Mouse (Mus musculus) neural tube, embryonic 14.5 days (tissue): ENCODE results near the gene Lysmd3. TPM values are rescaled to one million over a fixed set of nuclear protein-coding genes. Genes with fewer than 3 reads are reported as not detected.

Source experiments
- ATAC-seq: fragments of 200-750 bp; cut with Nextera tagmentation; 2 replicates; pipeline ENCODE4 v1.8.0; 2017; ENCODE audit warnings: low read depth, mild to moderate bottlenecking, moderate TSS enrichment, moderate library complexity
- H3K27ac ChIP-seq: fragments of 300-500 bp; sonication (generic); 2 replicates; pipeline ENCODE4 v1.5.1; 2014; ENCODE audit warnings: low read depth, mild to moderate bottlenecking, control low read depth, low read length, moderate library complexity, mixed read lengths
- H3K27me3 ChIP-seq: fragments of 300-500 bp; sonication (generic); 2 replicates; pipeline ENCODE4 v1.6.1; 2014; ENCODE audit warnings: low read length; ENCODE audit not compliant: control insufficient read depth, insufficient read depth
- H3K36me3 ChIP-seq: fragments of 300-500 bp; sonication (generic); 2 replicates; pipeline ENCODE4 v1.6.1; 2014; ENCODE audit warnings: low read length, mixed read lengths; ENCODE audit not compliant: control insufficient read depth, insufficient read depth
- H3K4me1 ChIP-seq: fragments of 300-500 bp; sonication (generic); 2 replicates; pipeline ENCODE4 v1.6.1; 2014; ENCODE audit warnings: low read length; ENCODE audit not compliant: control insufficient read depth, insufficient read depth
- H3K4me2 ChIP-seq: fragments of 300-500 bp; sonication (generic); 2 replicates; pipeline ENCODE4 v1.6.1; 2014; ENCODE audit warnings: mild to moderate bottlenecking, low read depth, low read length, control low read depth
- H3K4me3 ChIP-seq: fragments of 300-500 bp; sonication (generic); 2 replicates; pipeline ENCODE4 v1.5.1; 2014; ENCODE audit warnings: low read depth, low read length, control low read depth, mixed read lengths
- H3K9ac ChIP-seq: fragments of 300-500 bp; sonication (generic); replicated peaks from 2 replicates; pipeline ENCODE4 v1.6.1; 2014; ENCODE audit warnings: low read depth, mild to moderate bottlenecking, control low read depth, low read length, mixed read lengths
- H3K9me3 ChIP-seq: fragments of 300-500 bp; sonication (generic); 2 replicates; pipeline ENCODE4 v1.6.1; 2016; ENCODE audit warnings: low read length; ENCODE audit not compliant: control insufficient read depth
- WGBS: fragments of 180-500 bp; shearing (Covaris S2); extraction: QIAGEN DNeasy Blood & Tissue Kit; methylation state at CpG from one replicate; pipeline ENCODE4 v1.1.7; 2014; 5-methylcytosine and 5-hydroxymethylcytosine counted together
- polyA plus RNA-seq: library from polyadenylated mRNA; unstranded; fragments of >200 nt; fragmentation: Nextera tagmentation; extraction: Ambion mirVana; gene quantifications from 2 replicates; pipeline ENCODE4 v1.2.1, GENCODE M21; 2014

Lysmd3 gene
- polyA plus RNA-seq, 1 experiment from 2014 or later: 23.5 TPM

DNA sequence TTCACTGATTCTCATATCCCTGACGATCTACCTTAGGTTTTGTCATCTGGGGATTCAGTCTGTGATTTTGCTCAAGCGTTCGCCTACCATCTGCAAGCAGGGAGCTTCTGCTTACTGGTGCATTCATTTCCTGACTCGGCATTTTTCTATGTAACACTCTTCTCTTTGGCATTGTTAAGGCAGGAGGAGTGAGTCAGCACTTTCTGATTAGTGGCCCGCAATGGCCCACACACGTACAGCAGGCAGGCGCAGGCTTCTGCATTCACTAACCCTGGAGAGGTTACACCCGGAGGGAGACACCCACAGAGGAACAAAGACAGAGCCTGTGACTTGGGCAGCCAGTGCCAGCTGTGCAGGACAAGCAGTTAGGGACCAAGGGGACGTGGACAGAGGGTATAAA, 34.1 kb downstream of the Lysmd3 start:
- no peaks in the 10 kb centered on the region for H3K4me1 ChIP-seq
- ATAC-seq: peak; percentile 51; the same call in 1 of the 2 replicates
- 43% methylated on average over 9 of the region's 9 CpGs for whole genome bisulfite sequencing
- H3K36me3 ChIP-seq: no peaks in the 10 kb centered on the region
- no peak overlapping the region for H3K4me3 ChIP-seq
- no peak overlapping the region for H3K4me2 ChIP-seq
- H3K27ac ChIP-seq: no peak overlapping the region
- H3K9me3 ChIP-seq: no peaks in the 10 kb centered on the region
- no peak overlapping the region for H3K9ac ChIP-seq
- H3K27me3 ChIP-seq: no peaks in the 10 kb centered on the region

GRCm38 (mm10) chr13:81694446-81694845, 37.0 kb downstream of the Lysmd3 start:
- no peak for ATAC-seq
- no peak overlapping the region for H3K9ac ChIP-seq
- H3K36me3 ChIP-seq: no peaks in the 10 kb centered on the region
- no peaks in the 10 kb centered on the region for H3K4me1 ChIP-seq
- WGBS: 91% methylated on average over 12 of the region's 12 CpGs
- H3K27ac ChIP-seq: no peak overlapping the region
- H3K27me3 ChIP-seq: no peaks in the 10 kb centered on the region
- H3K4me3 ChIP-seq: no peak overlapping the region
- H3K4me2 ChIP-seq: no peak overlapping the region
- no peaks in the 10 kb centered on the region for H3K9me3 ChIP-seq

DNA sequence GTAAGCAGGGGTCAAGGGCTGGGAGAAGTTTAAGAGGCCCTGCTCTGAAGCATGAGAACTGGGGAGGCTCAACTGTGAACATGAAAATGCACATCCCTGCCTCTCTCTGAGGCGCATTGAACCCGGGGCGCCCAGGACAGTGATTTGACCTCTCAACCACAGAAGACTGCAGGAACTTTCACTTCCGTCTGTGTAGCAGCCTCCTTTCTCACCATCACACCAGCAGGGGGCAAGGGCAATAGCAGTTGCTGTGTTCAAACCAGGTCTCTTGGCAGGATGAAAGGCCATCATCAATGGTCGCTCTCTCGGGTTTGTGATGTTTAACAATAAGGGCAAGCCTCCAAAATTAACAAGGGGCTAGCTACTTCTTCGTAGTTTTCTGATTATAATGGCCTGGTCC, 45.7 kb downstream of the Lysmd3 start:
- Histone ChIP-seq H3K9me3 (no peaks in the 10 kb centered on the region), H3K9ac (no peak overlapping the region), H3K4me3 (no peak overlapping the region), H3K27me3 (no peaks in the 10 kb centered on the region), H3K4me2 (no peak overlapping the region), H3K4me1 (no peaks in the 10 kb centered on the region), H3K36me3 (no peaks in the 10 kb centered on the region), H3K27ac (no peak overlapping the region)
- ATAC-seq: no peak
- 56% methylated on average over 7 of the region's 7 CpGs for WGBS

- H3K27ac ChIP-seq: no peak overlapping the region
- no peaks in the 10 kb centered on the region for H3K9me3 ChIP-seq
- H3K4me3 ChIP-seq: no peak overlapping the region
- no peak overlapping the region for H3K9ac ChIP-seq
- H3K36me3 ChIP-seq: no peaks in the 10 kb centered on the region
- no peaks in the 10 kb centered on the region for H3K27me3 ChIP-seq
- no peak for ATAC-seq
- WGBS: 80% methylated on average over 9 of the region's 9 CpGs
- H3K4me1 ChIP-seq: no peaks in the 10 kb centered on the region
- H3K4me2 ChIP-seq: no peak overlapping the region
These were observed 46.2 kb downstream of the Lysmd3 start for GRCm38 (mm10) chr13:81703621-81704020.

DNA sequence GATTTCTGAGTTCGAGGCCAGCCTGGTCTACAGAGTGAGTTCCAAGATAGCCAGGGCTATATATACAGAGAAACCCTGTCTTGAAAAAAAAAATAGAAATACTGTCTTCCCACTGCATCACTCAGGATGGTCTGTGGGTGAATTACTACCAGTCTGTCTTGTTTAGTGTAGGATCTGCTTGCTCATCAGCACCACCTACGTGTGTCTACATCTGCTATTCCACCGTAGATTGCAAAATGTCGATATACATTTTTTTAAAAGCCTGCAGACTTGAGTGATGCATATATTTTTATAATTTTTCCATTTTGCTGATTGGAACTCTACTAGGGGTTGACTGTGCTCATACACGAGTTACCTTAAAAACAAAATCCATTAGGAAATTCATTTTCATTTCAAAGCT, 48.8 kb downstream of the Lysmd3 start:
- Histone ChIP-seq H3K36me3 (no peaks in the 10 kb centered on the region), H3K9me3 (no peaks in the 10 kb centered on the region), H3K27ac (no peak overlapping the region), H3K27me3 (no peaks in the 10 kb centered on the region), H3K4me1 (no peaks in the 10 kb centered on the region), H3K4me3 (no peak overlapping the region), H3K9ac (no peak overlapping the region), H3K4me2 (no peak overlapping the region)
- ATAC-seq: no peak
- WGBS: 91% methylated on average over 5 of the region's 5 CpGs

GRCm38 (mm10) chr13:81709805-81710204, 52.3 kb downstream of the Lysmd3 start:
- Histone ChIP-seq H3K4me3 (no peak overlapping the region), H3K4me1 (peaks cover 11% of the 10 kb centered on the region; the same call in 1 of the 2 replicates), H3K27me3 (no peaks in the 10 kb centered on the region), H3K36me3 (no peaks in the 10 kb centered on the region), H3K27ac (no peak overlapping the region), H3K9me3 (no peaks in the 10 kb centered on the region), H3K9ac (no peak overlapping the region), H3K4me2 (peak overlapping the region; percentile 87; the same call in 1 of the 2 replicates)
- 44% methylated on average over 4 of the region's 4 CpGs for WGBS
- ATAC-seq: no peak

DNA sequence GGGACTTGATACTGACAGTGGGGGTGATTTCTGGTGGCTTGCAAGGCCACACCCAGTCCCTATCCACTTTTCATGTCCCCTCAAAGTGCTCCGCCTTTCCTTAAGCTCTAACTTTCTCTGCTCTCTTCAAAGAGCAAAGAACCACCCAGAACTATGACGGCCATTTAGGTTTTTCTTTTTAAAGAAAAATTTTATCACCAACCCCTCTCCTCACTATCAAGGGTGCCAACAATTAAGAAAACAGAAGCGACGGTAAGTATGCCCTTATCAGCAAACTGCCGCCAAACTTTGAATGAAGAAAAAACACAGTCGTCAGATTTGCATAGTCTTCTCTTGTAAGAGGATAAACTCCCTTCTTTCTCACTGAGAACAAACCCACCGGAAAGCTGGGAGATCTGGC, 52.8 kb downstream of the Lysmd3 start:
- peak overlapping the region; percentile 76; the same call in 1 of the 2 replicates for H3K9ac ChIP-seq
- under 1% methylated on average over 7 of the region's 7 CpGs for WGBS
- H3K27me3 ChIP-seq: no peaks in the 10 kb centered on the region
- no peak for ATAC-seq
- H3K4me1 ChIP-seq: peaks cover 11% of the 10 kb centered on the region; the same call in 1 of the 2 replicates
- H3K36me3 ChIP-seq: no peaks in the 10 kb centered on the region
- peak overlapping the region; percentile 87 for H3K4me2 ChIP-seq
- peak overlapping the region; percentile 86 for H3K4me3 ChIP-seq
- no peak overlapping the region for H3K27ac ChIP-seq
- H3K9me3 ChIP-seq: no peaks in the 10 kb centered on the region

- H3K9me3 ChIP-seq: no peaks in the 10 kb centered on the region
- peak; percentile 97 for ATAC-seq
- peaks cover 11% of the 10 kb centered on the region; the same call in 1 of the 2 replicates for H3K4me1 ChIP-seq
- H3K27me3 ChIP-seq: no peaks in the 10 kb centered on the region
- under 1% methylated on average over 61 of the region's 61 CpGs for WGBS
- peak within 1 kb of the TSS; percentile 82 for H3K27ac ChIP-seq
- peak within 1 kb of the TSS; percentile 86 for H3K4me3 ChIP-seq
- H3K4me2 ChIP-seq: peak within 1 kb of the TSS; percentile 87
- no peaks in the 10 kb centered on the region for H3K36me3 ChIP-seq
- peak within 1 kb of the TSS; percentile 76 for H3K9ac ChIP-seq
These were observed 53.5 kb downstream of the Lysmd3 start, which contains the start of the genes Polr3g and Mblac2 for GRCm38 (mm10) chr13:81710775-81711545. TSS of gene Polr3g (minus strand) at chr13:81711013. TSS of gene Mblac2 (plus strand) at chr13:81711341.

DNA sequence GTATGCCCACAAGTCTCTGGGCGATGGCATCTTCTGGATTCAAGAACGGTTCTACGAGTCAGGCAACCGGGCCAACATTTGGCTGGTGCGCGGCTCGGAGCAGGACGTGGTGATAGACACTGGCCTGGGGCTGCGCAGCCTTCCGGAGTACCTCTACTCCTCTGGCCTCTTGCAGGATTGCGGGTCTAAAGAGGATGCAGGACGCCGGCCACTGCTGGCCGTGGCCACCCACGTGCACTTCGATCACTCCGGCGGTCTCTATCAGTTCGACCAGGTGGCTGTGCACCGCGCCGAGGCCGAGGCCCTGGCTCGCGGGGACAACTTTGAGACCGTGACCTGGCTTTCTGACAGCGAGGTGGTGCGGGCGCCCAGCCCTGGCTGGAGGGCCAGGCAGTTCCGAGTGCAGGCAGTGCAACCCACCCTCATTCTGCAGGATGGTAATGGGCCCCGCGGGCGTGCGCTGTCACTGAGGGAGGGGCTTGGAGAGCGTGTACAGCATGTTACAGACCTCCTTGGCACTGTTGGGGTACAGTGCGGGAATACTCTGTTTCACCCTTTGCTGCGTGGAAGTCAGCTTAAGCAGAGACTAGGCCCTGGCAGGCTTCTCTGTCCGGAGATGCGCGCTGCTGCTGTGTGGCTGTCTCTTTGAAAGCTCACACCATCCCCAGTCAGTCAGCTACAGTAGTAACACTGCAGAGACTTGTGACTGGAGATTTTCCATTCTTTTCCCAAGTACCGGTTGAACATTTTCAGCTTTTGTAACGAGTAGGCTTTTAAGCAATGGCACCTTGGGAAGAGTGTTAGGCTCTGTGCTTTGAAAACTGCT, 54.3 kb downstream of the Lysmd3 start:
- WGBS: under 1% methylated on average over 42 of the region's 42 CpGs
- H3K4me2 ChIP-seq: peak overlapping the region; percentile 87

More for the DNA sequence above, 54.3 kb downstream of the Lysmd3 start:
- Histone ChIP-seq H3K27ac (peak overlapping the region; percentile 82), H3K4me1 (peaks cover 11% of the 10 kb centered on the region; the same call in 1 of the 2 replicates), H3K36me3 (no peaks in the 10 kb centered on the region), H3K27me3 (no peaks in the 10 kb centered on the region), H3K9me3 (no peaks in the 10 kb centered on the region), H3K4me3 (peak overlapping the region; percentile 86), H3K9ac (peak overlapping the region; percentile 76)
- peak; percentile 42 for ATAC-seq
